ENCODE assay signal across 8 mouse cellular contexts in genomic region chr1:191834825-191835224, GRCm38 (mm10). TPM values are rescaled to one million over a fixed set of nuclear protein-coding genes. Genes with fewer than 3 reads are reported as not detected.
A peak's percentile ranks its signal among the peaks of the same experiment; 100 is the strongest.
DNase-seq lines count a peak whose midpoint lies in the region; ATAC-seq lines count a peak whose summit lies in the region.

No protein-coding gene starts in this region.

- H3K4me2 ChIP-seq in intestine, embryonic 14.5 days (ENCODE audit: low read length), result no peak overlapping the region
- H3K4me2 ChIP-seq in limb, embryonic 11.5 days (ENCODE audit: low read depth, severe bottlenecking), result no peak overlapping the region
- H3K4me2 ChIP-seq in midbrain, embryonic 15.5 days, result no peak overlapping the region

- 10% methylated on average over 19 of the region's 19 CpGs for WGBS in intestine, embryonic 14.5 days
- WGBS in limb, embryonic 11.5 days, result 8% methylated on average over 19 of the region's 19 CpGs
- 17% methylated on average over 19 of the region's 19 CpGs for WGBS in midbrain, embryonic 15.5 days

- peaks cover 25% of the 10 kb centered on the region for H3K36me3 ChIP-seq in intestine, embryonic 14.5 days (ENCODE audit: control insufficient read depth, insufficient read depth, low read length)
- H3K36me3 ChIP-seq in limb, embryonic 11.5 days (ENCODE audit: control insufficient read depth, insufficient read depth, low read length), result peaks cover 5% of the 10 kb centered on the region
- H3K36me3 ChIP-seq in midbrain, embryonic 15.5 days (replicated peaks), result no peaks in the 10 kb centered on the region

- no peaks in the 10 kb centered on the region for H3K27me3 ChIP-seq in intestine, embryonic 14.5 days (replicated peaks; ENCODE audit: control insufficient read depth, insufficient read depth, low read length)
- no peaks in the 10 kb centered on the region for H3K27me3 ChIP-seq in limb, embryonic 11.5 days (ENCODE audit: control insufficient read depth, insufficient read depth, low read length)
- H3K27me3 ChIP-seq in midbrain, embryonic 15.5 days (replicated peaks), result no peaks in the 10 kb centered on the region

- no peaks in the 10 kb centered on the region; the same call in 1 of the 2 replicates for H3K4me1 ChIP-seq in intestine, embryonic 14.5 days (replicated peaks; ENCODE audit: control insufficient read depth, insufficient read depth, low read length)
- H3K4me1 ChIP-seq in limb, embryonic 11.5 days (ENCODE audit: control insufficient read depth, insufficient read depth, low read length), result peaks cover 4% of the 10 kb centered on the region; the same call in 1 of the 2 replicates
- H3K4me1 ChIP-seq in midbrain, embryonic 15.5 days, result peaks cover 6% of the 10 kb centered on the region; the same call in 1 of the 2 replicates

- no peaks in the 10 kb centered on the region for H3K9me3 ChIP-seq in intestine, embryonic 14.5 days (ENCODE audit: control insufficient read depth, low read length)
- H3K9me3 ChIP-seq in limb, embryonic 11.5 days (ENCODE audit: control insufficient read depth, low read length), result no peaks in the 10 kb centered on the region
- H3K9me3 ChIP-seq in midbrain, embryonic 15.5 days, result no peaks in the 10 kb centered on the region

- H3K4me3 ChIP-seq in intestine, embryonic 14.5 days (ENCODE audit: low read depth, low read length), result no peak overlapping the region
- H3K4me3 ChIP-seq in limb, embryonic 11.5 days (ENCODE audit: low read depth, low read length), result no peak overlapping the region
- H3K4me3 ChIP-seq in midbrain, embryonic 15.5 days, result no peak overlapping the region

- peak; percentile 83 for ATAC-seq in common myeloid progenitor, adult 5-6 weeks (replicated peaks; ENCODE audit: low read depth, poor library complexity, severe bottlenecking)
- peak; percentile 33; the same call in 1 of the 2 replicates for ATAC-seq in intestine, embryonic 14.5 days (replicated peaks; ENCODE audit: low FRiP score, low TSS enrichment, low read depth)
- no peak for ATAC-seq in limb, embryonic 11.5 days (ENCODE audit: insufficient number of reproducible peaks, low FRiP score, low TSS enrichment, low read depth)
- ATAC-seq in midbrain, embryonic 15.5 days (replicated peaks), result peak; percentile 71

- no peak overlapping the region for H3K9ac ChIP-seq in intestine, embryonic 14.5 days (ENCODE audit: low read length)
- H3K9ac ChIP-seq in limb, embryonic 11.5 days (ENCODE audit: low read length), result no peak overlapping the region
- no peak overlapping the region for H3K9ac ChIP-seq in midbrain, embryonic 15.5 days

- peak; percentile 67 to 75 for DNase-seq in left cerebral cortex, adult 18-20 months (ENCODE audit: low spot score in 2 of 2)
- no peak for DNase-seq in left cerebral cortex, adult 11 months (ENCODE audit: low spot score)
- DNase-seq in gastrocnemius, postnatal 4 days (ENCODE audit: low spot score in 2 of 2), result peak; percentile 63 to 71
- DNase-seq in intestine, embryonic 14.5 days (ENCODE audit: low spot score), result peak; percentile 86
- DNase-seq in limb, embryonic 11.5 days (ENCODE audit: low spot score), result peak; percentile 80
- peak; percentile 63 to 85 for DNase-seq in spleen, postnatal 10 days (ENCODE audit: low spot score in 2 of 2)

- no peak overlapping the region for H3K27ac ChIP-seq in intestine, embryonic 14.5 days (ENCODE audit: low read depth)
- no peak overlapping the region for H3K27ac ChIP-seq in limb, embryonic 11.5 days (replicated peaks; ENCODE audit: low read depth, low read length)
- H3K27ac ChIP-seq in midbrain, embryonic 15.5 days, result no peak overlapping the region

RNA-seq across cellular contexts. Expression of gene Nek2, which starts 13.6 kb away (rescaled TPM):
- 1 to 10 TPM; 1.4 to 1.6 TPM for total RNA-seq in left cerebral cortex, adult 18-20 months (2021)
- 37.5 TPM in 2 replicates for total RNA-seq in common myeloid progenitor, adult 5-6 weeks (2017)
- 1 to 10 TPM; 8.6 to 8.7 TPM for total RNA-seq in gastrocnemius, postnatal 4 days (2021)
- 39.8 and 40.6 TPM in 2 replicates for polyA plus RNA-seq in intestine, embryonic 14.5 days (2014; fragmentation: Nextera tagmentation; extraction: Ambion mirVana)
- 50.7 and 51.7 TPM in 2 replicates for polyA plus RNA-seq in limb, embryonic 11.5 days (2014; fragmentation: Nextera tagmentation; extraction: Ambion mirVana)
- 6.8 and 7.1 TPM in 2 replicates for polyA plus RNA-seq in midbrain, embryonic 15.5 days (2015; fragmentation: Nextera tagmentation; extraction: Ambion mirVana)
